Mouse (Mus musculus) erythroid progenitor cell, adult 5-6 weeks (primary cell): ENCODE results near the gene Prickle4. TPM values are rescaled to one million over a fixed set of nuclear protein-coding genes. Genes with fewer than 3 reads are reported as not detected.

Experiments used
- ATAC-seq: replicated peaks from 2 replicates; pipeline ENCODE4 v1.8.0; 2016; ENCODE audit warnings: moderate number of reproducible peaks, mild to moderate bottlenecking, moderate TSS enrichment, inconsistent platforms; ENCODE audit not compliant: poor library complexity, low FRiP score, severe bottlenecking
- total RNA-seq, 2 experiments: library from RNA; stranded (forward) in 1 of 2; stranded (reverse) in 1 of 2; fragments of 150-400 nt in 1 of 2; fragments of 186-747, 209-891 nt in 1 of 2; gene quantifications; 2 replicates each; pipeline versions ENCODE4 v1.2.3 to v1.2.4; 2015 to 2017; ENCODE audit warnings: low replicate concordance in 2 of 2

Prickle4 gene
- total RNA-seq (2015; ENCODE audit: low replicate concordance) (not detected in 2 replicates), total RNA-seq (2017; ENCODE audit: low replicate concordance) (not detected in 2 replicates)

- ATAC-seq = peak; percentile 87
Observed at GRCm38 (mm10) chr17:47694503-47695336, at the start of gene Prickle4. TSS of gene Prickle4 (minus strand) at chr17:47694736.

GRCm38 (mm10) chr17:47744086-47744485, 49.5 kb upstream of the Prickle4 start:
- ATAC-seq = no peak

GRCm38 (mm10) chr17:47742991-47743734, 48.6 kb upstream of the Prickle4 start:
- no peak for ATAC-seq

GRCm38 (mm10) chr17:47740186-47740585, 45.6 kb upstream of the Prickle4 start:
- ATAC-seq = no peak

- ATAC-seq = no peak
Observed at GRCm38 (mm10) chr17:47738879-47739798, 44.6 kb upstream of the Prickle4 start.

GRCm38 (mm10) chr17:47738066-47738878, 43.7 kb upstream of the Prickle4 start:
- 0 out of 2 replicates have a peak, but pooled peaks have one; percentile 3 for ATAC-seq

DNA sequence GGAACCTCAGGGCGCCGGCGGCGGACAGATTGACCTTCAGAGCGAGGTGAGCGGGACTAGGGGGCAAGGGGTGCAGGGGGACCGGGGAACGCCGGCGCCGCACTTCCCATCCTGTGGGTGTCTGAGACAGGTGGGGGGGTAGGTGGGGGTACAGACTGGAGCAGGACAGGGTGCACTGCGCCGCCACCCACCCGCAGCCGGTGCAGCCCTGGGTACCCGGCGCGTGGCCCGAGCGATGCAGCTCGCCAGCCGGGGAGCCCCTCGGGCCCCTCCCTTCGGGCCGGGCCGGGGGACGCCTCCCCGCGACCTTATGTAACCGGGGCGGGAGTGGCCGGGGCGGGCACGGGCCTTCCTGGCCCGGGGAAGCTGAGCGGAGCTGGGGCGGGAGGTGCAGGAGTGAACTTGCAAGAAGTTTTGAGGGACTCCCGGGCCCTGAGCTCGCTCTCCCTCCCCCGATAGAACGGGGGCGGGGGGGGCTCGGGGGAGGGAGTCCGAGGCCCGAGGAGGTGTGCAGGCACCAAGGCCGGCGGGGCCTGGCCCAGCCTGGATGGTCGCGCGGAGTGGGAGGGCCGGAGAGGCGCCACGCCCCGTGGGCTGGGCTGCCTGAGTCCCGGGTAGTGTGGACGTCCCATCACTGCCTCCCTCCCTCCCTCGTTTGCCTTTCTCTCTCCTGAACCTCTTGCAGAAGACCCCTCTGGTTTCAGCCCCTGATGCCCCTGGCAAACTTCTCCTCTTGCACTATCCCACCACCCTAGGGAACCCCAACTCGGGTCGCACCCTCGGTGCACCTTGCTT, 42.9 kb upstream of the Prickle4 start:
- ATAC-seq = 0 out of 2 replicates have a peak, but pooled peaks have one; percentile 50

DNA sequence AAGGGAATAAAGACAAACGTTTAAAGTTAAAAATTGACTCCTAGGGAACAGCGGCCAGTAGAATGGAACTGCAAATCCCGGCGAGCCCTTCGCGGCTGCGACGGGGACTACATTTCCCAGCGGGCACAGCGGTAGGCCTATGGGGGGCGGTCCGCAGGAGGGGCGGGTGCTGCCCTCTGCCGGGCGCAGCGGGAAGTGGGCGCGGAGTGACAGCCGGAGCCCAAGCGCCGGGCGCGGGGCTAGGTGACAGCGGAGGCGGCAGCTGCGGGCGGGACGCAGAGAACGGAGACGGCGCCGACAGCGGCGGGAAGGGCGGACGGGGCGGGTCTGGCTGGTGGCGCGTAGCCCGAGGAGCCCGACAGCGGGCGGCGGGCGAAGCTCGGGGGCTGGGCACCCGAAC, 42.3 kb upstream of the Prickle4 start, which contains the start of gene Tfeb:
Gene Tfeb, plus strand, starts transcription at position 175 of the 400 bp plus-strand sequence.
- ATAC-seq = peak; percentile 91

DNA sequence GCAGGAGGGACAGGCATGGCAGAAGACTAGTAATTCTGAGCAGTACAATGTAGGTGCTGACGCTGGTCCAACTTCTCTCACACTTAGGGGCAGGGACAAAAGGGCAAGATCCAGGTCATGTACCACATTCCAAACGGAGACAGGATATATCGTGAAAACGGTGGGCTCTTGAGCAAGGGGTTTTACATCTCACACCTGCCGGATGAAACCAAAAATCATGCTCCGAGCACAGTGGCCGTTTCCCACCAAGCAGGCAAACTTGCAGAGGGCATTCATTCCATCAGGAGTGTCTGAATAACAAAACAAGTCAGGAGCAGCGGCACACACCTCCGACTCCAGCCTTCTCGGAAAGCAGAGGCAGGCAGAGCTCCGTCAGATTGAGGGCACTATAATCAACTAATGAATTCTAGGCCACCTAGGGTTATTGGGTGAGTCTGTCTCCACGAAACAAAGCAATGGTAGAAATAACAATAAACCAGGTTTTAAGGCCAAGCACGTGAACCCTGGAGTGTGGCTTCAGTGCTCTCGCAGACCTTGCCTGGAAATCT, 41.1 kb upstream of the Prickle4 start:
- no peak for ATAC-seq

GRCm38 (mm10) chr17:47730633-47731575, 36.4 kb upstream of the Prickle4 start:
- ATAC-seq = no peak

- ATAC-seq = no peak
Observed at GRCm38 (mm10) chr17:47726566-47726965, 32.0 kb upstream of the Prickle4 start, which contains the start of gene Pgc. TSS of gene Pgc (plus strand) at chr17:47726842.

DNA sequence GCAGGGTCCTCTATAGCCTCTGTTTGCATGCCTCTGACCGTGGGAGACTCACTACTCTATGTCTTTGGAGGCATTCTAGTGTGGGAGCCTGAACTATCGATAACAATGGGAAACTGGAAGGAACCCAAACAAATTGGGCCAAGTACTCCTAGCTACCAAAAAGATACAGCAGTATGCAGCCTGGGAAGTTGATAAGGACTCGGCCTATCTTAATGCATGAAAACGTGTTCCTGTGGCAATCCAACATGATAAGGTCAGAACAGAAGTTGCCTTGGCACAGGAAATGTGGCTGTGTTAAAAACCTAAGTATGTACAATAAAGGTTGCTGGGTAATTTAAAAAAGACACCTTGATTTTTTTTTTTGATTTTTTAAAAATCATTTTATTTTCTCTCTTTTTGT, 26.6 kb upstream of the Prickle4 start:
- ATAC-seq = no peak

DNA sequence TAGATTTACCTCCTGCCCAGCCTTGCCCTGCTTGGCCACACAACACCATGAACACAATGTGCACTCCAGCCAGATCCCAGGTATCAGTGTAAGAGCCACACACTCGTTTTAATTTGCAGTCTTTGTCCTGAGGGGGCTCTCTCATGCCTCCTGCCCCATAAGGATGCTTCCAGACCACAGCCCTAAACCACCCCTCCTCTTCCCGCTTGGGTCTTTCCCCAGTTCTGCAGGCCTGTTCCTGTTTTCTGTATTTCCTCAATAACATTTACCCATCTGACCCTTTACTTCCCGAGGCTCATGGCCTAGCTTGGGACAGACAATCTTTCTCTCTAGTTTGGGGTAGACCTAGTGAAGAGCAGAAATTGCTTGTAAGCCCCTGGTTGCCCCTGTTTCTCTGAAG, 20.5 kb upstream of the Prickle4 start:
- ATAC-seq = no peak

DNA sequence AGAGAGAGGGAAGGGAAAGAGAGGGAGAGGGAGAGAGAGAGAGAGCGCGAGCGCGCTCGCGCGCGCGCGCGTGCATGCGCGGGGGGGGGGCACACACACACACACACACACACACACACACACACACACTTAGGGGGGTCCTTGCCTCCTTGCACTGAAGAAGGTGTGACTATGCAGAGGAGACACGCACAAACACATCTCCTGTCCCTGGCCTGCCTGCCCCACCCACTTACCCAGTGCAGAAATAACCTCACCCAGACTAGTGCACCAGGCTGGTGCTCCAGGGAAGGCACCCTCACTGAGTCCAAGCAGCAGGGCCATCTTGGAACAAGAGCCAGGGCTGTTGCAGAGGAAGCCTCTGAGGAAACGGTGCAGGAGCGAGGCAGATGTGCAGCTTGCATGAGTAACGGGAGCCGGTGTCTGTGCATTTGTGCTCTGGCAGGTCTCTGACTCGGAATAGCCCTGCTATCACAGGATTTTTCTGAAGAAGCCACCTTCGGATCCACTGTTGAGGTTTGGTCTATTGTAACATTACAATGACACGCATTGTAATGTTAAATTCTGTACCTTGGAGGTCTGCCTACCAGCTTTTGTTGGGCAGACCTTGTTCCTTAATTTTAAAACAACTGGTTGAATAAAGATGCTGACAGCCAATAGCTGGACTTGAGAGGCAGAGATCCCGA, 18.5 kb upstream of the Prickle4 start:
- ATAC-seq = no peak

DNA sequence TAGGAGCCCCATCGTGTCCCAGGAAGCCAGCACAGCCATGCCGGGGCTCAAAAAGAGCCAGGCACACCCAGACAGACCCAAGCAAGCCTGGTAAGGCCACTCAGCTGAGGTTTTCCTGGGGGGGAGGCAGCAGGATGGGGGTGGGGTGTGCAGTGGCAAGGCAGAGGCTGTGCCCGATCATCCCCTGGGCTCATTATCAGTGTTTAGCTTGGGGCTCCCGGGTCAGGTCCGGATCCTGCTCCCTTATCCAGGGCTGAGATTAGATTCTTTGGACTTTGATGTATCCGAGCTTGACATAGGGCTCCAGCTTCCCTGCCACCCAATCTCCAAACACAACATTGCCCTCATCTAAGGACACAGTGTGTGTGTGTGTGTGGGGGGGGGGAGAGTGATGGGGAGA, 17.3 kb upstream of the Prickle4 start:
- ATAC-seq = no peak

GRCm38 (mm10) chr17:47710036-47710435, 15.5 kb upstream of the Prickle4 start:
- no peak for ATAC-seq
